Mouse (Mus musculus): ENCODE measurements around the gene Ntrk2. TPM values are rescaled to one million over a fixed set of nuclear protein-coding genes. Genes with fewer than 3 reads are reported as not detected.

The Ntrk2 gene
- total and polyA plus RNA-seq, 3 experiments = under 0.01 TPM; not detected in 2

DNA sequence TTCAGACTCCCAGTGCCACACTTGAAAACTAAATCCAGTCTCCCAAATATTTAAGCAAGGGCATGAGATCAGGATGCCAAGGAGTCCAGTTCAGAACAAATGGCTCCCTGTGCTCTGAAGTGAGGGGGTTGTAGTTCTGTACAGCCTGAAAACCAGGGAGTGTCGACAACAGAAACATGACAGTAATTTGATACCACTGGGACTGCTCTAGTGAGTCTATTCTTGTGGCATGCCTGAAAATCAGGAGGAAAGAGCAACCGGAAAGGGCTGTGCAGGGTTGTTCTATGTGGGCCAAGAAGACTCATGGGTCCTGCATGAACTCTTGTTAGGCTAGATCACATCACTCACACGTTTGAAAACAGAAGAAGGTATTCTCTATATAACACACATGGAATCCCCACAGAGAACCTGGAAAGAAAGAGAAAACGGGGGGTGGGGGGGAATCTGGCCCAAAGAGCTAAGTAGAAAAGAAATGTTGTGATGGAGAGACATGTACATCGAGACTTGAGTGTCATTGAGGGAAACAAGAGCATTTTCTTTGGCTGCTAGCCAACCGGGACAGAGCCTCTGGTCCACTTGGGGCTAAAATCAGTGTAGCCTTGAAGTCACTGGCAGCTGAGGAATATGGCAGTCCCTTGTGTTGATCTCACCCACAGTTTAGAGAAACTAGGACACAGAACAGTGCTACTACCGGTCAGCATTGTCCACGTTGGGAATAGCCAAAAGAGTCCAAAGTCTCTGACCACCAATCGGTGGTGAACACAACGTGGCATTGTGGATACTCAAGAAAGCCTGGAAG is 313.4 kb downstream of the Ntrk2 start:
- TF ChIP-seq ZNF384 (IDR thresholded peaks at IDR 0.05; ENCODE audit: low read depth, low read length) (no peak), SMC3 (IDR thresholded peaks at IDR 0.05; ENCODE audit: low read depth, low read length) (no peak), CHD1 (IDR thresholded peaks at IDR 0.05; ENCODE audit: low read depth, low read length) (no peak), TAL1 (IDR thresholded peaks at IDR 0.05; ENCODE audit: low read length) (no peak), MYC (IDR thresholded peaks at IDR 0.05; ENCODE audit: low read depth, low read length) (no peak)

GRCm38 (mm10) chr13:59143141-59143744 is 336.9 kb downstream of the Ntrk2 start:
- Histone ChIP-seq H3K36me3 (ENCODE audit: control insufficient read depth in 1 of 2, insufficient read depth in 2 of 2, low read length in 2 of 2) (no peaks in the 10 kb centered on the region), H3K9me3 (replicated peaks; ENCODE audit: insufficient read depth, low read length) (no peaks in the 10 kb centered on the region), H3K27ac (ENCODE audit: control insufficient read depth, low read depth, low read length) (no peak overlapping the region), H3K9ac (ENCODE audit: control insufficient read depth, low read depth, low read length, poor library complexity, severe bottlenecking) (no peak overlapping the region), H3K27me3 (ENCODE audit: control insufficient read depth in 1 of 2, insufficient read depth in 2 of 2, low read length in 2 of 2) (0 out of 4 replicates have a peak, but pooled peaks cover 0 to 2% of the 10 kb centered on the region in 2 experiments), H3K4me1 (ENCODE audit: control insufficient read depth in 1 of 2, insufficient read depth in 2 of 2, low read length in 2 of 2) (no peaks in the 10 kb centered on the region), H3K4me3 (ENCODE audit: control insufficient read depth in 1 of 2, insufficient read depth in 1 of 2, low read depth in 2 of 2, low read length in 2 of 2) (no peak overlapping the region), H3K79me2 (ENCODE audit: control insufficient read depth, insufficient read depth, low read length, poor library complexity) (no peaks in the 10 kb centered on the region)
- DNase-seq (ENCODE audit: low read depth, low spot score) = no peak
- TF ChIP-seq MAZ (IDR thresholded peaks at IDR 0.05; ENCODE audit: low read depth, low read length) = no peak
- TF ChIP-seq NELFE (IDR thresholded peaks at IDR 0.05; ENCODE audit: low read depth, low read length) = no peak

More for the DNA sequence above, 313.4 kb downstream of the Ntrk2 start:
- H3K36me3 ChIP-seq (ENCODE audit: control insufficient read depth in 1 of 2, insufficient read depth in 2 of 2, low read length in 2 of 2) = no peaks in the 10 kb centered on the region
- H3K79me2 ChIP-seq (ENCODE audit: control insufficient read depth, insufficient read depth, low read length, poor library complexity) = no peaks in the 10 kb centered on the region
- H3K27me3 ChIP-seq (ENCODE audit: control insufficient read depth in 1 of 2, insufficient read depth in 2 of 2, low read length in 2 of 2) = no peaks in the 10 kb centered on the region
- no peak overlapping the region for H3K4me3 ChIP-seq (ENCODE audit: control insufficient read depth in 1 of 2, insufficient read depth in 1 of 2, low read depth in 2 of 2, low read length in 2 of 2)
- no peaks in the 10 kb centered on the region for H3K9me3 ChIP-seq (replicated peaks; ENCODE audit: insufficient read depth, low read length)
- H3K27ac ChIP-seq (ENCODE audit: control insufficient read depth, low read depth, low read length) = no peak overlapping the region
- no peak overlapping the region for H3K9ac ChIP-seq (ENCODE audit: control insufficient read depth, low read depth, low read length, poor library complexity, severe bottlenecking)
- no peak for DNase-seq (ENCODE audit: low read depth, low spot score)
- no peaks in the 10 kb centered on the region for H3K4me1 ChIP-seq (ENCODE audit: control insufficient read depth in 1 of 2, insufficient read depth in 2 of 2, low read length in 2 of 2)

DNA sequence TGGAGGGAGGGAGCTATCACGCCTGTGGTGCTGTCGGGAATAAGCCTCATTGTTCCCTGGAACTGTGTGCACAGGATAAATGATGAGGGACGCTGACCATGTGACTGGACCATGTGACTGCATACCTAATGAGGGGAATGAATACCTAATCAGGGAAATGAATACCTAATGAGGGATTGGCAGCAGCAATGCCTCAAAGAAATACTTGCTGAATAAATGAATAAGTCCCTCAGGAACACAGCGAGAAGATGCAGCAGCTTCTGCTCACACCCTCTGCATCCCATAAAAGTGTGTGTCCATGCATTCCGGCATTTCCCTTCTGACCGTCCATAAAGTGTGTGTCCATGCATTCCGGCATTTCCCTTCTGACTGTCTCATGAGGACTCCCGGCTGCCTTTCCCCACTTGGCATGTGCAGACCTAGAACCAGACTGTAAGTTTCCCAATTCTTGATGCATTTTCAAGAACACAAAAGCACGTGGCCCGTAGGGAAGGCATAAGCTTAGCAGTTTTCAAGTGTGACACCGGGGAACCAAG is 338.0 kb downstream of the Ntrk2 start:
- TF ChIP-seq CHD1 (IDR thresholded peaks at IDR 0.05; ENCODE audit: low read depth, low read length) (no peak), CTCF (IDR thresholded peaks at IDR 0.05 in 2 of 3, conservative IDR thresholded peaks at IDR 0.05 in 1 of 3; ENCODE audit: control insufficient read depth in 1 of 3, insufficient read depth in 1 of 3, low read depth in 2 of 3, low read length in 3 of 3, poor library complexity in 1 of 3, severe bottlenecking in 1 of 3) (no peak), MXI1 (IDR thresholded peaks at IDR 0.05; ENCODE audit: low read depth, low read length) (no peak), USF1 (IDR thresholded peaks at IDR 0.05; ENCODE audit: low read depth, low read length) (peak; percentile 36; the same call in 1 of the 2 replicates)
- no peaks in the 10 kb centered on the region for H3K9me3 ChIP-seq (replicated peaks; ENCODE audit: insufficient read depth, low read length)

More for the DNA sequence above, 338.0 kb downstream of the Ntrk2 start:
- no peak for DNase-seq (ENCODE audit: low read depth, low spot score)
- no peaks in the 10 kb centered on the region for H3K79me2 ChIP-seq (ENCODE audit: control insufficient read depth, insufficient read depth, low read length, poor library complexity)
- no peak overlapping the region for H3K9ac ChIP-seq (ENCODE audit: control insufficient read depth, low read depth, low read length, poor library complexity, severe bottlenecking)
- no peak overlapping the region for H3K4me3 ChIP-seq (ENCODE audit: control insufficient read depth in 1 of 2, insufficient read depth in 1 of 2, low read depth in 2 of 2, low read length in 2 of 2)
- H3K27me3 ChIP-seq (ENCODE audit: control insufficient read depth in 1 of 2, insufficient read depth in 2 of 2, low read length in 2 of 2) = 0 out of 4 replicates have a peak, but pooled peaks cover 0 to 2% of the 10 kb centered on the region in 2 experiments
- H3K36me3 ChIP-seq (ENCODE audit: control insufficient read depth in 1 of 2, insufficient read depth in 2 of 2, low read length in 2 of 2) = no peaks in the 10 kb centered on the region
- no peak overlapping the region for H3K27ac ChIP-seq (ENCODE audit: control insufficient read depth, low read depth, low read length)
- no peaks in the 10 kb centered on the region for H3K4me1 ChIP-seq (ENCODE audit: control insufficient read depth in 1 of 2, insufficient read depth in 2 of 2, low read length in 2 of 2)
